Mouse (Mus musculus): ENCODE measurements at regions not wholly inside any gene's neighbourhood (a gene's known extent, or its start where the extent isn't known, plus 50 kb on each side); places are given as distances from the start of the nearest gene placed in this dataset.

- peak; percentile 94 for TF ChIP-seq IRF4 (IDR thresholded peaks at IDR 0.05; ENCODE audit: low read depth, low read length)
- no peak for TF ChIP-seq MYC (IDR thresholded peaks at IDR 0.05; ENCODE audit: low read depth, low read length)
- TF ChIP-seq TCF12 (IDR thresholded peaks at IDR 0.05; ENCODE audit: low read depth, low read length): peak; percentile 82
Observed at GRCm38 (mm10) chr4:89391463-89392308, 80.8 kb upstream of the Cdkn2b start (continued).

GRCm38 (mm10) chr4:89383548-89383947 lies 72.7 kb upstream of the Cdkn2b start:
- H3K27ac ChIP-seq (ENCODE audit: insufficient read depth, low read depth): peak overlapping the region; percentile 99
- peak overlapping the region; percentile 95 for H3K4me2 ChIP-seq (ENCODE audit: insufficient read depth, low read depth, poor library complexity, severe bottlenecking)
- peaks cover 50% of the 10 kb centered on the region for H3K79me2 ChIP-seq (replicated peaks; ENCODE audit: control insufficient read depth, extremely low read depth, insufficient read depth, poor library complexity, severe bottlenecking)
- H3K4me3 ChIP-seq (replicated peaks in 1 of 3; ENCODE audit: low read depth in 2 of 3, low read length in 2 of 3, poor library complexity in 1 of 3): peak overlapping the region in 1 of 3 experiments; percentile 62
- in situ Hi-C loops (cut with MboI; ENCODE audit: low pct_ligation_motif_present, low pct_unique_long_range_greater_than_20kb, low sequenced_read_pairs) (no loop called here), dilution Hi-C loops (cut with MboI; ENCODE audit: extremely low pct_ligation_motif_present, extremely low pct_unique_long_range_greater_than_20kb, low sequenced_read_pairs) (no loop called here)
- no peak for DNase-seq (ENCODE audit: extremely low read depth)
- H3K27me3 ChIP-seq (replicated peaks): no peaks in the 10 kb centered on the region
- H3K36me3 ChIP-seq (replicated peaks in 1 of 2; ENCODE audit: control insufficient read depth in 1 of 2, insufficient read depth in 1 of 2, low read length in 1 of 2): peaks cover 16 to 44% of the 10 kb centered on the region in 2 experiments
- H3K9me3 ChIP-seq (replicated peaks; ENCODE audit: low read length): no peaks in the 10 kb centered on the region
- H3K4me1 ChIP-seq (ENCODE audit: control insufficient read depth in 1 of 2, insufficient read depth in 2 of 2): peaks cover 26 to 60% of the 10 kb centered on the region in 2 experiments
- no peak for TF ChIP-seq MAZ (IDR thresholded peaks at IDR 0.05; ENCODE audit: low read depth, low read length)
- peak; percentile 80; the same call in 1 of the 2 replicates for TF ChIP-seq MEF2A (IDR thresholded peaks at IDR 0.05; ENCODE audit: borderline replicate concordance, low read depth, low read length)
- TF ChIP-seq BHLHE40 (IDR thresholded peaks at IDR 0.05; ENCODE audit: low read depth, low read length): peak; percentile 78
- peak; percentile 69; the same call in 1 of the 2 replicates for TF ChIP-seq TBP (conservative IDR thresholded peaks at IDR 0.05; ENCODE audit: low read depth, low read length)
- TF ChIP-seq ELF1 (IDR thresholded peaks at IDR 0.05; ENCODE audit: low read depth, low read length): peak; percentile 14; the same call in 1 of the 2 replicates
- TF ChIP-seq HCFC1 (IDR thresholded peaks at IDR 0.05; ENCODE audit: low read depth, low read length): no peak; the same call in 1 of the 2 replicates
- TF ChIP-seq MAX (IDR thresholded peaks at IDR 0.05; ENCODE audit: low read length): peak; percentile 41; the same call in 1 of the 2 replicates
- peak; percentile 90 for TF ChIP-seq IRF4 (IDR thresholded peaks at IDR 0.05; ENCODE audit: low read depth, low read length)
- TF ChIP-seq JUND (conservative IDR thresholded peaks at IDR 0.05; ENCODE audit: low read depth, low read length): 0 out of 2 replicates have a peak, but pooled peaks have one; percentile 32
- TF ChIP-seq SMC3 (IDR thresholded peaks at IDR 0.05; ENCODE audit: low read depth, low read length): no peak
- TF ChIP-seq TCF12 (IDR thresholded peaks at IDR 0.05; ENCODE audit: low read depth, low read length): 0 out of 2 replicates have a peak, but pooled peaks have one; percentile 67
- TF ChIP-seq ZMIZ1 (IDR thresholded peaks at IDR 0.05; ENCODE audit: low read depth, low read length): peak; percentile 44
- no peak for TF ChIP-seq ZC3H11A (IDR thresholded peaks at IDR 0.05; ENCODE audit: low read depth, low read length)
- peak; percentile 82; the same call in 1 of the 2 replicates for TF ChIP-seq EP300 (IDR thresholded peaks at IDR 0.05; ENCODE audit: low read length)
- no peak; the same call in 1 of the 2 replicates for TF ChIP-seq POLR2A (IDR thresholded peaks at IDR 0.05; ENCODE audit: low read depth, low read length)
- peak; percentile 93 for TF ChIP-seq ETS1 (conservative IDR thresholded peaks at IDR 0.05; ENCODE audit: low read depth, low read length)
- peak overlapping the region; percentile 87 for H3K9ac ChIP-seq (ENCODE audit: insufficient read depth, low read depth)
